Mouse (Mus musculus) thymus, postnatal 10 days (tissue): ENCODE data around the gene Stab1.

Experiments used
- DNase-seq, 2 experiments: peaks; one replicate each; pipeline ENCODE4 v3.0.0; 2021; ENCODE audit warnings: low spot score in 2 of 2

Gene Stab1

GRCm38 (mm10) chr14:31131272-31131821 is 37.1 kb downstream of the Stab1 start:
- peak; percentile 16 to 22 for DNase-seq

- peak; percentile 85 to 88 for DNase-seq
These were observed 37.9 kb downstream of the Stab1 start, which contains the start of gene Nt5dc2 for GRCm38 (mm10) chr14:31130236-31131220. Nt5dc2 (plus strand) TSS chr14:31131053.

- no peak for DNase-seq
These were observed 38.9 kb downstream of the Stab1 start for GRCm38 (mm10) chr14:31129326-31130235.

- DNase-seq: peak; percentile 98
These were observed 39.6 kb downstream of the Stab1 start, which contains the start of gene Smim4 for GRCm38 (mm10) chr14:31128826-31129219. Smim4 (minus strand) TSS chr14:31128956.

GRCm38 (mm10) chr14:31128101-31128825 is 40.2 kb downstream of the Stab1 start:
- peak in 1 of 2 experiments; percentile 46 for DNase-seq

GRCm38 (mm10) chr14:31126826-31127225 is 41.6 kb downstream of the Stab1 start:
- no peak for DNase-seq

- DNase-seq: peak in 1 of 2 experiments; percentile 2
These were observed 43.0 kb downstream of the Stab1 start for GRCm38 (mm10) chr14:31125106-31126075.

GRCm38 (mm10) chr14:31115522-31115921 is 52.9 kb downstream of the Stab1 start:
- no peak for DNase-seq

- no peak for DNase-seq
These were observed 54.4 kb downstream of the Stab1 start for GRCm38 (mm10) chr14:31114011-31114410.

- DNase-seq: no peak
These were observed 56.3 kb downstream of the Stab1 start for GRCm38 (mm10) chr14:31112187-31112586.

- DNase-seq: no peak
These were observed 57.8 kb downstream of the Stab1 start for GRCm38 (mm10) chr14:31110613-31111012.

- no peak for DNase-seq
These were observed 63.3 kb downstream of the Stab1 start for GRCm38 (mm10) chr14:31105156-31105555.

GRCm38 (mm10) chr14:31089918-31090317 is 78.5 kb downstream of the Stab1 start:
- DNase-seq: no peak
